Mouse (Mus musculus) heart, adult 2 months (tissue): ENCODE measurements at regions not wholly inside any gene's neighbourhood (a gene's known extent, or its start where the extent isn't known, plus 50 kb on each side); places are given as distances from the start of the nearest gene placed in this dataset.

Experiments used
- DNase-seq, 2 experiments: peaks; one replicate each; pipeline ENCODE4 v3.0.0; 2021
- H3K27ac ChIP-seq: fragments of 200-600 bp; 2 replicates; pipeline ENCODE4 v1.8.1; 2022
- H3K27me3 ChIP-seq: fragments of 200-500 bp; 2 replicates; pipeline ENCODE4 v1.6.1; 2012; ENCODE audit warnings: mild to moderate bottlenecking, low read length, inconsistent platforms, mixed read lengths; ENCODE audit not compliant: control insufficient read depth, insufficient read depth
- H3K36me3 ChIP-seq: fragments of 200-500 bp; 2 replicates; pipeline ENCODE4 v1.6.1; 2012; ENCODE audit warnings: low read length, inconsistent platforms; ENCODE audit not compliant: control insufficient read depth, insufficient read depth
- H3K4me1 ChIP-seq: fragments of 200-500 bp; 2 replicates; pipeline ENCODE4 v1.6.1; 2011; ENCODE audit warnings: low read length; ENCODE audit not compliant: control insufficient read depth, insufficient read depth
- H3K4me3 ChIP-seq: fragments of 200-600 bp; 2 replicates; pipeline ENCODE4 v1.8.1; 2022
- H3K79me2 ChIP-seq: fragments of 200-500 bp; replicated peaks from 2 replicates; pipeline ENCODE4 v1.6.1; 2012; ENCODE audit warnings: mild to moderate bottlenecking, inconsistent platforms, low read length, moderate library complexity, mixed read lengths; ENCODE audit not compliant: control insufficient read depth, insufficient read depth
- H3K9ac ChIP-seq: fragments of 200-500 bp; 2 replicates; pipeline ENCODE4 v1.6.1; 2012; ENCODE audit warnings: low read depth, mild to moderate bottlenecking, control low read depth, inconsistent platforms, low read length, mixed read lengths
- CTCF ChIP-seq: fragments of 200-600 bp; IDR thresholded peaks from 2 replicates; pipeline ENCODE4 v1.8.1; 2022; ENCODE audit warnings: antibody characterized with exemption, mild to moderate bottlenecking, moderate library complexity
- EP300 ChIP-seq: fragments of 200-500 bp; IDR thresholded peaks from 2 replicates; pipeline ENCODE4 v1.6.1; 2011; ENCODE audit warnings: low read depth, low read length, control low read depth; ENCODE audit not compliant: insufficient read depth
- POLR2A ChIP-seq: fragments of 200-500 bp; IDR thresholded peaks from 2 replicates; pipeline ENCODE4 v1.6.1; 2011; ENCODE audit warnings: mild to moderate bottlenecking, low read depth, low read length, control low read depth; ENCODE audit not compliant: insufficient read depth
- WGBS: fragments of 180-500 bp; shearing (Covaris S2); methylation state at CpG from one replicate; pipeline ENCODE4 v1.1.7; 2018; 5-methylcytosine and 5-hydroxymethylcytosine counted together
- intact Hi-C: fragments of 180-260 bp; cut with DNase I; formaldehyde crosslinking; loops from one replicate; pipeline ENCODE4 v1.15.1; 2025

DNA sequence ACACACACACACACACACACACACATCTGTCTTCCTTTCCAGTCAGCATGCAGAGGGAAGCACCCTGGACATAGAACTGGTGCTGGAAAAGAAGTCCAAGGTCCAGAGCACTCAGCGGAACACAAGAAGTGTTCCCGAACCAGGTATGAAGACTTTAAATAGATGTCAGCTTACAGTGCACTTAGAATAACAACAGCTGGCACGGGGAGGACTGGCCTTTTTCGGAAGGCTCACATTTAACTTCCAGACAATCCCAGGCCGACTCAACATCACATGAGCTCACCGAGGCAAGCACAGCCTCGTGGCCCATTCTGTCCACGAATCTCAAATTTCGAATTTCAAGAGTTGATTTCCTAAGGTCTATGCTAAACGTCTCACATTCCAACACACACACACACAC is 70.9 kb upstream of the Slc25a33 start:
- no peak overlapping the region for H3K27ac ChIP-seq
- intact Hi-C loops = no loop called here
- 58% methylated on average over 10 of the region's 10 CpGs for WGBS
- H3K9ac ChIP-seq = no peak overlapping the region
- H3K4me3 ChIP-seq = no peak overlapping the region
- 0 out of 2 replicates have a peak, but pooled peaks have one; percentile 14 for TF ChIP-seq EP300
- TF ChIP-seq POLR2A = no peak
- no peak for TF ChIP-seq CTCF
- no peaks in the 10 kb centered on the region for H3K79me2 ChIP-seq
- peaks cover 6% of the 10 kb centered on the region for H3K4me1 ChIP-seq
- no peak for DNase-seq
- no peaks in the 10 kb centered on the region for H3K27me3 ChIP-seq
- H3K36me3 ChIP-seq = no peaks in the 10 kb centered on the region

DNA sequence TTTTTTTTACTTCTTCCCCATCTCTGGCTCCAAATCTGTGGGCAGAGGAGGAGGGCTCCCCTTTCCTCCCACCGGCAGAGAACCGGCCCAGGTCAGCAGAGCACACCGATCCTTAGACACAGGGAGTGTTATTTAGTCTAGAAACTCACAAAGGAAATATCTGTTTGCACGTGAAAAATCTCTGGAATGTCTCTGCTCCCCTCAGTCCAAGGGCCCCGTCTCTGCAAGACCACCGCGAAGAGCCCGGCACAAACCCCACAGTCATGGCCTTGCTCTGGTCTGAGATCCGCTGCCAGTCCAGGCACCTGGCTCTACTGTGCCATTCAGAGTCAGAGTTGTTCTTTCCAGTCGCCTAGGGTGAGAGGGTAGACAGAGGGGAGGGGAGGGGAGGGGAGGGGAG is 69.7 kb upstream of the Slc25a33 start:
- no peak for TF ChIP-seq EP300
- no peak for TF ChIP-seq POLR2A
- TF ChIP-seq CTCF = no peak
- no peaks in the 10 kb centered on the region for H3K79me2 ChIP-seq
- no peak for DNase-seq
- no peak overlapping the region for H3K9ac ChIP-seq
- H3K27me3 ChIP-seq = no peaks in the 10 kb centered on the region
- no peaks in the 10 kb centered on the region for H3K36me3 ChIP-seq
- intact Hi-C loops = no loop called here
- H3K27ac ChIP-seq = no peak overlapping the region
- no peak overlapping the region for H3K4me3 ChIP-seq
- peaks cover 6% of the 10 kb centered on the region for H3K4me1 ChIP-seq
- 63% methylated on average over 8 of the region's 10 CpGs for WGBS

DNA sequence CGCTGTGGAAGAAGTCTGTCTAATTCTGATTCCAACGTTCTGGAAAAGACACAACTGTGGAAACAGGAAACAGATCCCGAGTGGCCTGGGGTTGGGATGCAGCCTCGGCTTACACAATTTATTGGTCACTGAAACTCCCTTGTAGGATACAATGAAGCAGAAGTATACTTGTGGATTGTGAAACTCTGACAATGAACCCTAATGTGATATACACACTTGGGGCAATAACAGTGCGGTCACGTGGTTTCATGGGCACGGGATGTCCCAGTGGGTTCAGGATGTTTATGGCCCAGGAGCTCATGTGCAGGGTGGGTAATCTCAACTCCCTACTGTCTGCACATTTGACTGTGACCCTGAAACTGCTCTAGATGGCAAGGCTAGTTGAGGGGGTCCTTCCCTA is 68.8 kb upstream of the Slc25a33 start:
- Histone ChIP-seq H3K4me3 (no peak overlapping the region), H3K36me3 (no peaks in the 10 kb centered on the region), H3K79me2 (no peaks in the 10 kb centered on the region), H3K9ac (no peak overlapping the region), H3K4me1 (peaks cover 6% of the 10 kb centered on the region), H3K27me3 (no peaks in the 10 kb centered on the region), H3K27ac (no peak overlapping the region)
- intact Hi-C loops = no loop called here
- TF ChIP-seq POLR2A (no peak), CTCF (no peak), EP300 (no peak)
- 66% methylated on average over 7 of the region's 7 CpGs for WGBS
- DNase-seq = no peak

DNA sequence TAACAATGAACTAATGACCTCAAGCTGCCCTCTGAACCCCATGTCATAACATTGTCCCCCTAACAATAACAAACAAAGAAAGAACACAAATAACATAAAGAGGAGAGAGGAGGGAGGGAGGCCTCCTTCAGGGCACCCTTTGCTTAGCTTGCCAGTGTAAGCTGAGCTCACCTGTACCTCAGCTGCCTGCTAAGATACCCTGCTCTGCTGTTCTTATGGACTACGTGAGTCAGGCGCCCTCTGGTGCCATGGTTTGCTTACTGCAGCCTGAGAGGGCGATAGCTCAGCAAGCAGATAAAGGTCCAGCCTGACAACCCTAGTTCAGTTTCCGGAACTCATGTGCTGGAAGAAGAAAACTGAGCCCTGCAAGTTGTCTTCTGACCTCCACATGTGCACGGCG is 67.8 kb upstream of the Slc25a33 start:
- TF ChIP-seq CTCF (peak; percentile 65), POLR2A (no peak), EP300 (no peak)
- no peaks in the 10 kb centered on the region for H3K36me3 ChIP-seq
- peaks cover 6% of the 10 kb centered on the region for H3K4me1 ChIP-seq
- WGBS = 81% methylated on average over 6 of the region's 6 CpGs
- no peaks in the 10 kb centered on the region for H3K79me2 ChIP-seq
- intact Hi-C loops = no loop called here
- H3K27me3 ChIP-seq = no peaks in the 10 kb centered on the region
- no peak overlapping the region for H3K4me3 ChIP-seq
- H3K27ac ChIP-seq = no peak overlapping the region
- no peak overlapping the region for H3K9ac ChIP-seq
- no peak for DNase-seq

DNA sequence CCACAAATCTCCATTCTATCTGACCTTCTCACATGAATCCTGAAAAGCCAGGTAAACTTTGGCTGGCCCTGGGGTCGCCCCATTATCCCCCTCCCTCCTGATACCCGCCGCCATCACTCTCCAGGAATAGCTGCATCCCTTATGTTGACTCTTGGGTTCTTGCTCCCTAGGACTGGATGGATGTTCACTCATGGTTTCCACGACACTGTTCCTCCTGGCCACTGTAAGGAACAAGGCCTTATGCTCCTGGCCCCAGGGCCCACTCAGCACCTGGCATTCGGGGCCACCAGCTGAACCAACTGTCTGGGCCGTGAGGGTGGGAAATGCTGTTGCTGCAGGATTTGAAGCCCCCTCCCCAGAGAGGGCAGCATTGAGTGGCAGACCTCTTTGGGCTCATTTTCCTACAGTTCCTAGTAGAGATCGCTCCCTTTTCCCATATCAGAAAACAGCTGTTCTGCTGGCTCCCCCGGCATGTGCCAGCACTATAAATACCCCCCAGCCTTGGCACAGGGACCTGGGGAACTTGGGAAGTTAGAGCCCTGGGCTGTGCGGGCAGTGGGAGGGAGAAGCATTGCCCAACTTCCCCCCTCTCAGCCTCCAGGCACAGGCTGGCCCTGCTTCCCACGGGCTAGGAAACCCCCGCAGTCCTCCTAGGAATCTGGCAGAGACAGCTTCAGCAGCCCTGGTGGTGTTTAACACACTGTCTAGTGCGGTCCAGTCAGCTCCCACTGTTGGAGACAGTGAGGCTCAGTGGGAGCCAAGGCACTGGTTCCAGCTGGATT is 66.6 kb upstream of the Slc25a33 start:
- intact Hi-C loops = no loop called here
- H3K4me1 ChIP-seq = peaks cover 6% of the 10 kb centered on the region
- H3K9ac ChIP-seq = 0 out of 2 replicates have a peak overlapping the region, but pooled peaks have one; percentile 22
- no peaks in the 10 kb centered on the region for H3K27me3 ChIP-seq
- no peak overlapping the region for H3K4me3 ChIP-seq
- DNase-seq = peak; percentile 74 to 87
- H3K36me3 ChIP-seq = no peaks in the 10 kb centered on the region
- peak overlapping the region; percentile 42 for H3K27ac ChIP-seq
- WGBS = 54% methylated on average over 12 of the region's 12 CpGs
- TF ChIP-seq CTCF (no peak), POLR2A (no peak), EP300 (0 out of 2 replicates have a peak, but pooled peaks have one; percentile 44)
- H3K79me2 ChIP-seq = no peaks in the 10 kb centered on the region

DNA sequence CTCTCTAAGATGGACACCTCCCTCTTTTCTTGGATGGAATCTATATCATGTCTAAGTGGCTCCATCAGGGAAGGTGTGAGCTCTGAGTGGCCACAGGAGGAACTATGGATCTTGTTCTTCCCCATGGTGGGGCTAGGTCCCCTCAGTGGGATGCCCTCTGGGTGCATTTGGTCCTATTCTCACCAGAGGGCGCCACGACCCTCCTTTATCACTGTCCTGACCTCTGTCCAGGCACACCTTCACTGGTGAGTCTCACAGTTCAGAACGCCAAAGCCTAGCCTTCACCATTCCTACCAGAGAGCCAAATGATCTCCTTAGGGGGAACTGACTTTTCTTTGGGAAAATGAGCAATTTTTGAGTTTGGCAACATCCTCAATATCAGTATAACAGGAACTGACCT is 64.6 kb upstream of the Slc25a33 start:
- WGBS = 13% methylated on average over 3 of the region's 3 CpGs
- H3K9ac ChIP-seq = no peak overlapping the region
- peak; percentile 56 to 72 for DNase-seq
- no peak overlapping the region for H3K27ac ChIP-seq
- H3K79me2 ChIP-seq = no peaks in the 10 kb centered on the region
- intact Hi-C loops = loop anchor here (1.0 to 2.0 kb wide), 2 partner anchors 46 to 120 kb away; no protein-coding TSS in a partner anchor
- H3K4me1 ChIP-seq = peaks cover 6% of the 10 kb centered on the region
- no peak overlapping the region for H3K4me3 ChIP-seq
- TF ChIP-seq POLR2A (no peak), CTCF (peak; percentile 88), EP300 (peak; percentile 86)
- no peaks in the 10 kb centered on the region for H3K27me3 ChIP-seq
- H3K36me3 ChIP-seq = no peaks in the 10 kb centered on the region
